Mouse (Mus musculus) right cerebral cortex, postnatal 10 days (tissue): ENCODE measurements around the gene Npffr2.
"Not testable (repeated sequence)": the region's sequence is repeated elsewhere in the genome, so short reads cannot be mapped to it uniquely, and the experiment has no call there.

Source experiments
- DNase-seq, 2 experiments: peaks; one replicate each; pipeline ENCODE4 v3.0.0; 2021; ENCODE audit warnings: low spot score in 2 of 2

Npffr2 gene

DNA sequence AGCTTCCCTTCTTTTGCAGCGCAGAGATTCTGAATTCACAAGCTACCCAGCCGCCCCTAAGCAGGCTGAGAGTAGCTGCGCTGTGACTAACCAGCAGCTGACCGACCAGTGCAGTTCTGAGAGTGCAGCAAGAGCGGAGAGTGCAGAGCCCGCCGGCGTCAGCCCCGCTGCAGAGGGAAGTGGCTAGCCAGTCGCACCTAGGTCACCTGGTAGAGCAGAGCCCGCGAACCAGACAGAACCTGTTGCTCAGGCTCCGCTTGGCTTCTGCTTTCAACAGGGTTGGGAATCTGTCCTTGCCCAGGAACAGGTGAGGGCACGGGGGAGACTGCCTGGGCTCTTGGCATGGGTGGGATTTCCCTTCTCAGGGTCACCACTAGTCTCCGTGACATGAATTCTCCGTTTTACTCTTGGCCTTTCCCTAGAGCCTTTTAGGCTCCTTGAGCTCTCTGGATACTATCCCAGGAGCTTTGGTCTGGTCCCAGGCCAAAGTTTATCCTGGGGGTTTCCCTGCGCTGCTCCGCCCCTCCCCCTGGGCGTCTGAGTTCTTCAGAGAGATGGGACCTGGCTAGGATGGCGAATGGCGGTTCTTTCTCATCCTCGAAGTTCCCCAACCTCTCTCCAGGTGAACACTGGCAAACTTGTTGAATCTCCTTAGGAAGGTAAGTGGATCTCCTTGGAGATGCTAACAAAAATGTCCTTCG is at the start of gene Npffr2:
Npffr2 (plus strand) TSS at position 552 of the 701 bp plus-strand sequence.
- DNase-seq = peak; percentile 32 to 34

DNA sequence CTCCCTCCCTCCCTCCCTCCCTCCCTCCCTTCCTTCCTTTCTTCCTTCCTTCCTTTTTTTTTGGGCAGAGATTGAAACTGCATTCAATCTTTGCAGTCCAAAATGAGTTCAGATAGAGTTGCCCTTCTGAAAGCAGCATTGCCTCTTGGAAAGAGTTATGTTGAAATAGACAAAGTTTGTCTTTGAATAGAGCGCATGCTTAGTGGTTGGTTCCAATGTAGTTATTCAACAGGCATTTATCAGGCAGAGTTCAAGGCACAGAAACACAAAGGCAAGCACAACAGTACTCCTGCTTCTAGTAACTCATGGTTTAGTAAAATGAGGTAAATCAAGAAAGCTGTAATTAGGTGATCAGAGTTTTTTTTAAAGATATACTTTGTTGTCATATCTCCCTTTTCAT is 34.7 kb upstream of the Npffr2 start:
- no peak for DNase-seq

DNA sequence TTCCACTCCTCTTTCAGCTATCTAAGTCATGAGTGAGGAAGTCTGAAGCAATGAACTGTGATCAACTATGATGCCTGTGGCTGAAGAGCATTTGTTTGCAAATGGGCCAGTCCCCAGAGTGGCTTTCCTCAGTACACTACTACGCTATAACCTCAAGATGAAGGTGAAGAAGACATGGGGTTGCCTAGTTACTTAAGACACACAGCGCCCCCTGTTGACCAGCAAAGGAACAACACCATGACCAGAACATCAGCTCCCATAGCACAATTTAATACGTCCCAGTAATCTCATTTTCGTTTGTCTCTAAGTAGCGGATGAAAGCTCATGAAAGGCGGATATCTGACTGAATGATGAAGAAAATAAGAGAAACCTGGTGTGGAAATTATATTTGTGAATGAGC is 27.0 kb upstream of the Npffr2 start:
- no peak for DNase-seq

DNA sequence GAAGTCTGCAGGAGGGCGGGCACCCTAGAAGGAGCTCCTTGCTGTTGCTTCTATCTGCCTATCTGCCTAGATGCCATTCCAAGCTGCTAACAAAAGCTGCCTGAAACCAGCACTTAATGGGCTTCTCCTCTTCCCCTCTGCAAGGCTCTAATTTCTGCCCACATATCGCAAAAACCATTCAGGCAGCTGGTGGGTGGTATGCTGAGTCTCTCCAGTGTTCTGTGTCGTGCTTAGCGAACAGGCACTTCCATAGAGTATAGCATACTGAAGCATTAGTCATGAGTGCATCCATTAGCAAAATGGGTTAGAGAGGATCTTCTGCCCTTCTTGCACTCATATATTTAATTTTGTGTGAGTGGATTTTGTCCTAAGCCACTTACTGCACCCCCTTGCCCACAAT is 8.6 kb upstream of the Npffr2 start:
- DNase-seq = no peak

DNA sequence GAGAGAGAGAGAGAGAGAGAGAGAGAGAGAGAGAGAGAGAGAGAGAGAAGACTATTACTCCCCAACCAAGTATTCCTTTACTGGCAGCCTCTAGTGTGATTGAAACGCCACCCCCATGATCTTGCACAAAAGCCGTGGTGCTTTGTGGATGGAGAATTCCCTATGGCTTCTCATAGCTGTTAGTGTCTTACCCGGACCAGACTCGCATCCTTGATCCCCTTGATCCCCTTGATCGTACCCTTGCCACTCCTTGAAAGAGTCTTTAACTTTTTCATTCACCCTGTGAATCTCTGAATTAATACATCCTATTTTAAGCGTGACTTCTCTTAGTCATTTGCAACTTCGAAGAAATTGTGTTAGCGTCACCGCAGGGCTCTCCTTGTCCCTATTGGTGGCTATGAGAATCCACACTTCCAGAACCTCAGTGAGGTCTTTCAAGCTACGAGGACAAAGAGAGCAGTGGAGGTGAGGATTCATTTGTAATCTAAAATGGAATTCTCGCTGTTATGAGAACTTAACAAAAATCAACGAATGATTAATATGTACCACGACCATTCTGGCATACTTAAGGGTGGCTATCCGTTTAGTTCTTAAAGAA is 949 bp upstream of the Npffr2 start:
- no peak for DNase-seq

DNA sequence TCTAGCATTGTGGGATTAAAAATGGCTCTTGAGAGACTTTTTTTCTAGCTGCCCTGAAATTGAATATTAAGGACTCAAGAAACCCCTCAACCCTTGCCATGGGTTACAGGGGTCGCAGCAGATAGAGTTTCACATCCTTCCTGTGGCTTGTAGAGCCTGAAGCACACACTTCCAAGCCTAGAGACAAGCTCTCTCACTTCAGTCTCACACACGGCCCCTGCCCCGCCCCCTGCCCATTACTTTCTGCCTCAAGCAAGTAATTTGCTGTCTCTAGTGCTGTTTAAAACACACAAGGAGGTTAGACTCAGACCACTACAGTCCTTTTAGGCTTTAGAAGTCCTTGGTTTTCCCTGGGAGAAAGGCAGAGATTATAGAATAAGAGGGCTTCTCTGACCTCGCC is 1.7 kb downstream of the Npffr2 start:
- DNase-seq = no peak

DNA sequence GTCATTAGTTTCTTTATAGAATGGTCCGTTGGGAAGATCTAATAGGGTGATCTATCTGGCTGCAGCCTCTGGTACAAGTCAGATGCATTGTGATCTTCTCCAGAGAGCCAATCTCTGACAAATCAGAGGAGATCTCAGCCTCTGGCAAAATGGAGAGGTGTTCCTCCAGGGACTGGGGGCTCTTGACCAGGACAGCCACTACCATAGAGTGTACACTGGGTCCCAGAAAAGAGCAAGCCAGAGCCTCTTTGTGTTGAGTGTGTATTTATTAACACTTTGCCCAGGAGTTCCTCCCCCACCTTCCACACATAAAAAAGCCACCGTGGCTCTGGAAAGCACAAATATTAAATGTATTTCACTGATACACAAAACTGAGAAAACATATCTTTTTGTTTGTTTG is 2.2 kb downstream of the Npffr2 start:
- DNase-seq = no peak

DNA sequence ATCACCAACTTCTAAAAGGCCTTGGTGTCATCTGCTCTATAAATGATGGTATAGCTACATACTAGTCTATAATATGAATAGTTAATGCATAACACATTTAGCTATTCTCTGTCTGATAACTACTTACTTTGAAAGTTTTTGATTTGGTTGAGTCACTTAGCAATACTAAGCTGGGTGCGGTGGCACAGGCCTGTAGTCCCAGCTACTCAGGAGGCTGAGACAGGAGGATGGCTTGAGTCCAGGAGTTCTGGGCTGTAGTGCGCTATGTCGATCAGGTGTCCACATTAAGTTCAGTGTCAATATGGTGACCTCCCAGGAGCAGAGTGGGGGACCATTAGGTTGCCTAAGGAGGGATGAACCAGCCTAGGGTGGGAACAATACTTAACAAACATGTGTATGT is 8.8 kb downstream of the Npffr2 start:
- DNase-seq = no peak

DNA sequence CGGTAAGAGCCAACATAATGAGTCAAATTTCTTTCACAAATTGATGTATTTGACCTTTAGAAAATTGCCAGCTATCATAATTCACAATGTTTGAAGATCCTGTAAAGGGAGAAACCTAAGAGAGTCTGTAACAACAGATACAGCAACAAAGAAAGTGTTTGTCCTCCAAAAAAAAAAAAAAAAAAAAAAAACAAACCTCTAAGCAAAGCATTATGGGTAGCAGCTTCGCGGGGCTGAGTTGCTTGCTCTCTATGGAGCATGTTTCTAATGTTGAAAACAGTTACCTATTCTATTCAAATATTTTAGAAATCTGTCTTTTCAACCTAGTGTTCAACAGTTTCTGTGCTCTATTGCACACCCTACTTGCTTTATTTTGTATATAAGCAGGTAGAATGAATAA is 15.2 kb downstream of the Npffr2 start:
- no peak for DNase-seq

DNA sequence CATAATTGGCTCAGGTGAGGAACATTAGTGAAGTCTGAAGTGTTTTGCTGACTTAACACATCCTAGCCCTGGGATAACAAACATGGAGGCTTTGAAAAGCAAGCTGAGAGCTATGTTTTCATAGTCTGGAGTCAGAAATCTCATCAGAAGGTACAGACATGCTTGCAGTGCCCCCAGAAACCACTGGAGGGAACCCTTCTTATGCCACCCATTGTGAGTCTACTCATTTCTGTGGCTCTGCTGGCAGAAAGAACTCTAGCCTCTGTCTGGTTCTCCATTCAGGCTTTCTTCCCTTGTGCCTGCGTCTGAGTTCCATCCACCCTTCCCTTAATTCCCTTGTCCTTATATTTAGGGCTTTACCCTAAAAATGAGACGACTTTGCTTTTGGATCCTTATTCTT is 16.2 kb downstream of the Npffr2 start:
- DNase-seq = peak; percentile 81 to 85

DNA sequence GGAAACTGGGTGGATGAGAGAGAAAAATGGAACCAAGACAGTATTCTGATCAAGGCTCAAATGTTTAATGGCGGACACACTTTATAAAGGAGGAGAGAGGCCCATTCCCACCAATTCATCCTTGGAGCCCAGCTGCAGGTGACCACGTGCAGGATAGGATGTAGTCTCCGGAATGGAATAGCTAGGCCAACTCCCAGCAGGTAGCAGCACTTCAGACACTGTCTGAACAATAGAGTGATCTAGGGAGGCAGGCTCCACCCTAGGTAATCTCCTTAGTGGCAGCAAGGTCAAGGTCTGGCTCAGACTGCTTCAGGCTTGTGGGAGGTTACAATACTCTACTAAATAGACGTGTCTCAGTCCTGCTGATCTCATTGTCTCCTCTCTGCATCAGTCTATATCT is 31.9 kb downstream of the Npffr2 start:
- not testable (repeated sequence) for DNase-seq

DNA sequence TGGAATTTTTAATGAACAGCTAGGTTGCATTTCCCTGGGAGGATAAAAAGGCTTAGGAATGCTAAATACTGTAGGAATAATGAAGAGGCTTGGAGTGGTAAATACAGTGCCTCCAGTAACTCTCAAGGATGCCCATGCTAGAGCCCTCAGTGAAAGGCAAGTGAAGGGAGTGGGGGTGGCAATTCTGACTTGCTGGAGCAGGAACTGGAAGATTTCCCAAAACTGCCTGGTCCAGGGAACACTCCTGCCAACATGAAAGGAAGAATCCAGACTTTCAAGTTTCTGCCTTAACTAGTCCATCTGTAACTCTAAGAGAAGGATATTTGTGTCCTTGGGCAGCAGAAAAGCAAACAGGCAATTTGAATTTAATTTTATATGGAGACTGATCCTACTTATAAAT is 34.2 kb downstream of the Npffr2 start:
- DNase-seq = peak; percentile 64 to 69

DNA sequence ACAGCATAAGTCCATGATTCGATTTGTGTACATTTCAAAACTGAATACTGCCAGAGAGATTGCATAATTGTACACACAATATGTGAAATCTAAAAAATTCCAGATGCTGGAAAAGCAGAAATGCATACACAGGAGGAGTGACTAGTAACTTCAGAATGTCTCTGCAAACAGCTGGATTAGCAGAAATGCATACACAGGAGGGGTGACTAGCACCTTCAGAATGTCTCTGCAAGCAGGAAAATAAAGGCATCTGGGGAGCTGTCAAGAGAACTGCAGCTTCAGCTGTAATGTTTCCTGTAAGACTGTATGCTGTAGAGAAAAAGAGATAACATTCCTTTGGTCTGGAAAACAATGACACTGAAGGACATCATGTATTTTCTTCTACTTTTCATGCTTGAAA is 51.4 kb downstream of the Npffr2 start:
- DNase-seq = no peak

DNA sequence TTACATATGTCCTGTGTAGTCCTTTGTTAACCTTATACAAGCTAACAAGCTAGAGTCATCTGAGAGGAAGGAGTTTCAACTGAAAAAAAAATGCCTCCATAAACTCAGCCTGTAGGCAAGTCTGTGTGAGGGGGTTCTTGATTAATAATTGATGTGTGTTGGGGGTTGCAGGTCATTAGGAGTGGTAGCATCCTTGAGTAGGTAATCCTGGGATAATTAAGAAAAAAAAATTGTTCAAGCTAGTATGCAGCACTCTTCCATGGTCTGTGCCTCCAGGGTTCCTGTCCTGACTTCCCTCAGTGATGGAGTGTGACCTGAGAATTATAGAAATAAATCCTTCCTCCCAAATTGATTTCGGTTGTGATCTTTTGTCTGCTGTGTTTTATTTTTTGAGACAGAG is 52.0 kb downstream of the Npffr2 start:
- DNase-seq = no peak

DNA sequence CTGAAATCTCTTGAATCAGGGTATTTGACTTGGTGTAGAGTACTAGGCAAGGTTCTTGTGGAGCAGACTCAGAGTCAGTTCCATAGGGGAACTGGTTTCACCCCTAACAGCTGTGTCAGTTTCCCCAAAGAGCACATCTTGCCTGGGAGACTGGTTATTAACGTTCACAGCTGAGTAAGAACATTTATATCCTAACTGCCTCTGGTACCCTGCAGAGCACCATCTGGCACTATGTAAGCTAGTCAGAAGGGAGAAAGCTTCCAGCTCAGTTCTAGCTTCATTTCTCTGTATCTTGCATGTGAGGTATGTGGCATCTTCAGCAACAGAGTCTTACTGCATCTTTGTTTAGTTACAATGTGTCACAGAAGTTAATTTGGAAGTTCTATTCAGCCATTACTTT is 53.9 kb downstream of the Npffr2 start:
- peak in 1 of 2 experiments; percentile 47 for DNase-seq

DNA sequence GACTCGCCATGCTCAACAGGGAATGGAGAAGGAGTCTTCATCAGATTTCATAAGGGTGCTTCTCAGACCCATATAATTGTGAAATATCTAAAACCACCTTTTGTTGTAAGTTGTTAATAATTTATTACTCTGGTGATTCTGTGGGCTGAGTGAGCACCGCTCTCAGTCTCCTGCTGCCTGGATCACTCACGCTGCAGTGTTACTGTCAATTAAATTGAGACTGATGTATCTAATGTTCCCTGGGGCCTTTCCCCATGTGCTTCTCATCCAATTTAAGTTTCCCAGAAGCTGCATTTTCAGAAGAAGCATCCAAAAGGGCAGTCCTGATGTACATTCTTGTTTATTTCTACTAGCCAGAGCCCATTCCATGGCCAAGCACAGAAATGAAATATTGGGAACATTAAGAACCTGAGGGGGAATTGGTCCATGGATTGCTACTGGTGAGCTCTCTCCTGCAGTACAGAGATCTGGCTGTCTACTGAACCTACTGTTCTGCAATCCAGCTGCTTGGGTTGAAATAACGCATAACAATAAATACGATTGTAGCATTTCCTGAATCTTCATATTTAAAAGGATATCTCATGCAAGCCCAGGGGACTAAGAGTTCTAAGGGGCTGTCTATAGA is 54.6 kb downstream of the Npffr2 start:
- no peak for DNase-seq

DNA sequence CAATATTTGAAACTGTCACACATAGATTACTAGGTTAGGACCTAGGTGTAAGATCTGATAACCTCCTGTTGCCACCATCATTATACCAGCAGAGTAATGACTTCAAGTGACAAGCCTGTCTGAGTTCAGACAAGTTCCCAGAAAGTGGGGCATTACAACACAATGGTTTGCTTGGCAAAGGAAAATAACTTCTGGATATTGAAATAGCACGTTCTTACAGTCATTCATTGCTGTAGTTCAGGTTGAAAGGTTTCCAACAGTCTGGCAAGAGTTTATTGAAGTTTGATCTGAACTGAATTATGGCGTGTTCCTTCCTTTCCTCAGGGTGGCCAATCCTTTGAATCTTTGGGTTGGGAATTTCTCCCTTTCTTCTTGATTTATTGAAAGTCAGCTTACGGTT is 57.8 kb downstream of the Npffr2 start:
- DNase-seq = no peak

DNA sequence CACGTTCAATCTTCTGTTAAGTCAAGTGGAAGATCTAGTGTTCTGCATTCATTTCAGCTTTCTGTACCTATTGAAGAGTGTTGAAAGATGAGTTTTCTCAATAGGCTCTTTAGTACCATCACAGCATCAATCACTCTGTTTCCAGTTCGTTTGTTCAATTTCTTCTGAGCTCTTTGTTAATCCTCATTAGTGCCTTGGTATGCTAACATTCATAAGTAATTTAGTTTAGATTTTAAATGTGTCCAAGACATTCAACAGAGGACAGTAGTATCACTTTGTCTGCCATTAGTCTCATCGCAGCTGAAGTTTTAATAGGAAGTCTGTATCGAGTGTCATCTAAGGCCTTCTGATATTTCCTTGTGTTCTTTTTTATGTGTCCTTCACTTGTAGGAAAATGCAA is 65.1 kb downstream of the Npffr2 start:
- no peak for DNase-seq

DNA sequence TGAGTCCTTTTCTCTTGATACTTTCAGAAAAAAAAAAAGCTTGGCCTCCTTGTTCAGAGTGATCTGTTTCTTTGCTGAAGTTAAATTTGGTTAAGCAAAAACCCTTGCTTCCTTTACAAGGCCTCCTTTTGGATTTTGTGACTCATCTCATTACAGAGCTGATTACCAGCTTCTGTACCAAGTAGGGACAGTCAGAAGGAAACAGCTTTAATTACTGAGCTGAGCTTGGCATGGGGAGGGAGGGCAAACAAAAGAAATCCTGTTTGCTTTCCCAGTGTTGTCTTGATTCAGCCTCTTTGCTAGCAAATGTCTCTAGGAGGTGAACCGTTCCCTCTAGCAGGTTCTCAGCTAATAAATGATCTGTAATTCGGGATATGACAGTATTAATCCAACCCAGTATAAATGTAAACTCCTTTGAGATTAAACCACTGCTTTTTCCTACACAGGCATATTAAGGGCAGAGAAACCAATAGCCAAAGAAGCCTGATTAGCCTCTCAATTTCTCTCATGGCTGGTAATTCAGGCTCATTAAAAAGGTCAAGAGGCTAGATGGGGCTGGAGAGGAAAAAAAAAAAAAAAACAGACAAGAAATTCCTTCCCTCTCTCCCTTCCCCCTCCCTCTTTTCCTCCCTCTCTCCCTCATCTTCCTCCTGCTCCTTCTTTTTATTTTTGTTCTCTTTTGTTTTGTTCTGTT is 84.2 kb downstream of the Npffr2 start:
- no peak for DNase-seq

DNA sequence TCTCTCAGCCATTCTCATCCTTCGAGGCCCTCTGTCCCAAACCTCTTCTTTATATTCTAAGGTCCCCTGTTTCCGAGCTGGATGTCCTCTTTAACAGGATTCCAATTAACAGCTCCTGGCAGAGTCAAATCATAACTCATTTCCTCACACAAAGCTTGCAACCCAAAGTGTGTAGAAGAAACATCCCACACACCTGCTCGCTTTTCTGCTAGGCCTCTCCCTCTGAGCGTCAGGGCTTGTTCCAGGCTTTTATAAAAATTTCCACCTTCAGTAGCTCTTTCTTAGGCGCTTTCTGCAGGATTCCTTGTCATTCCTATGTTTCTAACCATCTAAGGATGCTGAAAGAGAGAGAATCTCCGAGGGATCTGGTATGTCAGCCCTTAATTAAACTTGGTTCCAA is 85.0 kb downstream of the Npffr2 start:
- DNase-seq = no peak

DNA sequence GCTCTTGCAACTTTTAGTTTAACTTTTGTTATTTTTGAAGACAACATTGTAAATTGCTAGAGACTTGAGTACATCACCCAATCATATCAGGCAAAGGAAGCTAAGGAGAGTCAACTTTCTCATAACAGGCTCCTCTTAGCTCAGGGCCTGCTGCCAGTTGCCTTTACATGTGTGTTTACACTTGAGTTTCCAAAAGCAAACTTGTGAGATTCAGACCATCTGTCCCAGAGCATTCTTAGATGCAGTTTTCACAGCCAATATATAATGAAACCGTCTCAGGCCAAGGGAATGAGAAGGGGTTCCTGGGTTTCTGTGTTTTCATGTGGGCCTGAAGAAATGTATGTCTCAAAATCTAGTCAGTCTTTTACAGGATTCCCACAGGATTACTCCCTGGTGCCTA is 104.4 kb downstream of the Npffr2 start:
- DNase-seq = peak; percentile 64 to 83
